Mouse (Mus musculus) gastrocnemius, adult 8-10 months (tissue): ENCODE measurements around the gene Pclo. TPM values are rescaled to one million over a fixed set of nuclear protein-coding genes. Genes with fewer than 3 reads are reported as not detected.
"Not testable (repeated sequence)": the region's sequence is repeated elsewhere in the genome, so short reads cannot be mapped to it uniquely, and the experiment has no call there.

Experiments used
- DNase-seq, 2 experiments: peaks; one replicate each; pipeline ENCODE4 v3.0.0; 2022; ENCODE audit warnings: low spot score in 2 of 2
- total RNA-seq, 4 experiments: library from RNA; stranded (reverse); gene quantifications; 2 replicates each; pipeline ENCODE4 v1.2.4; 2022

The Pclo gene
- total RNA-seq, 4 experiments from 2014 or later, result 0.16 to 0.27 (median 0.19) TPM

DNA sequence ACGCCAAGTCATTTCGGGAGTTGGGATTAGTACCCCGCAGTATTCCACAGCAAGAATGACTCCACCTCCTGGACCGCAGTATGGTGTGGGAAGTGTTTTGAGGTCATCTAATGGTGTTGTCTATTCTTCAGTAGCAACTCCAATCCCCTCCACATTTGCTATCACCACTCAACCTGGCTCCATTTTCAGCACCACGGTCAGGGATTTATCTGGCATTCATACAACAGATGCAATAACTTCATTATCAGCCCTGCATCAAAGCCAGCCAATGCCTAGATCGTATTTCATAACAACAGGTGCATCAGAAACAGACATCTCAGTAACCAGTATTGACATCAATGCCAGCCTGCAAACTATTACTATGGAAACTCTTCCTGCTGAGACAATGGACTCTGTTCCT lies 165.7 kb downstream of the Pclo start:
- DNase-seq, result no peak

DNA sequence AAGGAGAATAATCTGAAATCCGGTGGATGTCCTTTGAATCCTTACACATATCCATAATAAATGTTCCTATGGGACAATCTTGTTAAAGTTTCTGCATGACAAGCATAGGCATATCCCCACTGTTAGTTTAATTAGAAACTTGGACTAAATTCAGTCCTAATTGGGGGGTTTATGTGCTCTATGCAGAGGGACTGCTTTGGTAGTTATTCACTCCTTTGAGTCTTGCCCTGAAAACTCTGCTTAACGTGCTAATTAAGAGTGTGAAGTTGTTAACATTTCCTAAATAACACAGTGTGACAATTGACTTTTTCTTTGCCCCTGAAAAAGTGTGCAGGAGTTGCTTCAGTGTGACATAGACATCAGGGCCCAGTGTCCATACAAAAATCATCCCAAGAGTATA lies 177.3 kb downstream of the Pclo start:
- DNase-seq, result no peak

DNA sequence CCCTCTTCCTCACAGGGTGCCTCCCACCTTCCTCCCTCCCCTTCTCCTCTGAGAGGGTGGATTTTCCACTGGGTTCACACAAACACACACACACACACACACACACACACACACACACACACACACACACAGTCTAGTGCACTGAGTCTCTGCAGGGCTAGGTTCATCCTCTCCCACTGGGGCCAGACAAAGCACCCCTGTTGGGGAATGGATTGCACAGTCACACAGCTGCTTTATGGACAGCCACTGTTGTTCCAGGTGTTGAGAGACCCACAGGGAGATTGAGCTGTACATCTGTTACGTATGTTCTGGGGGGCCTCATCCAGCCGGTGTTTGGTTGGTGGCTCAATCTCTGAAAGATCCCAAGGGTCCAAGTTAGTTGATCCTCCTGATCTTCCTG lies 182.0 kb downstream of the Pclo start:
- no peak for DNase-seq

DNA sequence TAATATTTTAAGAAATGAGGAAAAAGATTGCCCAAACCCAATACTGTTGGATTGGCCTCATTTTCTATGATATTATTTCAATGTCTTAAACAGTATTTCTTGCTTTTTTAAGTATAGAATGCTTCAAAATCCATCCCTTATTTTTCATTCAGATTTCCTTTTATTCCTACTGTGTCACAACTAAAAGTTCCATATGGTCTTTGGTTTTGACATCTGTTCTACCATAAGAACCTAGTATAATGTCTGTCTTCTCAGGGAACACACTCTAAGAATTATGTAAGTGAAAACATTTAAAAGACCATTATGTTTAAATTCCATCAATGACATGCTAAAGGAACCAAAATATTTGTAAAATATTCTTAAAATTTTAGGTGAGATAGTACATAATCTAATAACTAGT lies 186.2 kb downstream of the Pclo start:
- DNase-seq, result no peak

DNA sequence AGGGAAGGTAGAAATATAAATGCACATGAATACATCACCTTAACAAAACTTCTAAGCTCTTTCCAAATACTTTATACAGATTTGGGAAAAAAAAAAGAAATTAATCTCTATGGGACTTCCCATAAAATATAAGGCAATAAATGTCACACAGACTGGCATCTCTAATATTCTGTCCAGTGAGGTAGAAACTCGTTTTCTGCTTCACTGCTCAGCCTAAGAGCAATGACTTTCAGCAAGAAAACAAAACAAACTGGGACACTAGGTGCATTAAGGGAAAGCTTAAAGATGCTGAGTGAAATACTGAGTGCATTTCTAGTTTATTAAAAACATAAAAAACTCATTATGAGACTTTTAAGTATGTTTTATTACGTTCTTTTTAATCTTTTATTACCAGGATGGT lies 190.7 kb downstream of the Pclo start:
- DNase-seq, result no peak

DNA sequence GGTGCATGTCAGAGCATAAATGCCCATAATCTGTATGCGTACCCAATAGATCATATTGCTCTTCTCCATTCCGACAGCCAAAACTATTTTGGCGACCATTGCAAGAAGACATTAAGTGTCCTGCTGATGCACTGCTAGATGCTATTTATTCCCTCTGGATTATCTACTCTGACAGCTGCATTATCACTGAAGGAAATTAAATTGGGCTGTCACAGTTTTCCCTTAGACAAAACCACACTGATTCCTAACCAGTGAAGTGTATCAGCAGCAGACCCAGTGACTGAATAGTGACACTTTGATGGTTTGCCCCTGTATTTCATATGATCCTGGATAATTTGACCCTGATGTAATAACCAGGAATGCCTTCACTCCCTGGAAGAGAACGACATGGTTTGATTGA lies 192.6 kb downstream of the Pclo start:
- no peak for DNase-seq

DNA sequence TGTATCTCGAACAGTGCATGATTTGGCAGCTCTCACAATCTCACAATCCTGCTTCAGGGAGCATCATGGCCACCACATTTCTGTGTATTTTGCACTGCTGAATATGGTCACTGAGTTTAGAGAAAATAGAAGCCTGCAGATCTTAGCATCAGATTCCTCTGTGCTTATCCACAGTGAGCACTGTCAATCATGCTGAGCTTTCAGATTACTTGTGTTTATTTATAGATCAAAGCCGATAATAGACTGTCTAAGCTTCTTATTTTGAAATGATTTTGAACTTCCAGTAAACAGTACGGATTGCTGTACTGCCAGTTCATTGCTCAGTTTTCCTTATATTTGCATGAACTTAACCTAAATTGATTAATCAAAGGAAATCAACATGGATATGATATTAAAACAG lies 208.9 kb downstream of the Pclo start:
- no peak for DNase-seq

DNA sequence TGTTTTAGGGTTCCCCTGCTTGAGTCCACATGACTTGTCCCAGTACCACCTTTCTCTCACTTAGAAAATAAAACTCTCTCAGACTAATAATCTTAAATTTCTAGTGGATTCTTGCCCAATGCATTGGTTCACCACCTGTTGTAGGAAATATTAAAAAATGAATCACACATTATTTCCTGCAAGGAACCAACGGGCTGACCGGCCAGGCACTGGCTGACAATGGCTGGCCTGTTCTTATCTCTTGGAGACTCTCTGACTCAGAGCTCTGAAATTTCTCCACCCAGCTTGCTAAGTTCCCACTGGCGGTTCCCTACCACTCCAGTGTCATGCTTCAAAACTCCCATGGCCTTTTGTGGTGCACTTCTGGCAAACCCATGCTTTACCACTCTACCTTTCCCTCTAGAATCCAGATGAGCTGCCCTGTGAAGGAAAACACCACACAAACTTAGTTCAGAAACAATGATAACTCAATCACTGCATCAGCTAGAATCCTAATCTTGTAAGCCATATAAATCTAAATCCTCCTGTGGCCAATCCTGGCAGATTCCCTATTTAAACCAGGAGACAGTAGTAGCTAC lies 214.0 kb downstream of the Pclo start:
- DNase-seq, result no peak

DNA sequence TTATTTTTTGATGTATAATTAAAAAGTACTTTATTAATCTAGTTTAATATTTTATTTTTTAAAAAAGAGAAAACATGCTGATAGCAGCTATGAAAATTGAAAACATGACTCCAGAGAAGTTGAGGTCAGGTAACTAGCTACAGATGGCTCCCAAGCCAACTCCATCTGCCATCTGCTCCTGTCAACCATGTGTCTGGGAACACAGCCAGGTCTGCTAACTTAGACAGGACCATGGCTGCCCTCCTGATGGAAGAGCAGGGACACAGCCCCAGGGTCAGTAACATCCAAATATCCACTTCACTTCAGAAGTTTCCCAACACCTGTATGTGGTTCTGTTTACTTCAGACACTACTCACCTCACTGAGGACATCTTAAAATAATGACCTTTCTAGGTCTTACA lies 236.2 kb downstream of the Pclo start:
- peak in 1 of 2 experiments; percentile 28 for DNase-seq

DNA sequence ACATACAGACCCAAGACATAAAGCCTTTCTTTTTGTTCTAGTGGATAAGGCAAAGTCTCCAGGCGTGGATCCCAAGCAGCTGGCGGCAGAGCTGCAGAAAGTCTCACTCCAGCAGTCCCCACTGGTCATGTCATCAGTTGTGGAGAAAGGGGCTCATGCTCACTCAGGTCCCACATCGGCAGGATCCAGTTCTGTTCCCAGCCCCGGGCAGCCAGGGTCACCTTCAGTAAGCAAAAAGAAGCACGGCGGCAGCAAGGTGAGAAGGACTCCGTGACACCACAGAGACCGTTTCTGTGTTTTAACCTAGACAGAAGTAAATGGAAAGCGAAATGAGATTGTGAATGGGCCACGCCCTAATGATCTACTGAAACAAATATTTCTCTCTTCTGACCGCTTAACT lies 252.0 kb downstream of the Pclo start:
- no peak for DNase-seq

DNA sequence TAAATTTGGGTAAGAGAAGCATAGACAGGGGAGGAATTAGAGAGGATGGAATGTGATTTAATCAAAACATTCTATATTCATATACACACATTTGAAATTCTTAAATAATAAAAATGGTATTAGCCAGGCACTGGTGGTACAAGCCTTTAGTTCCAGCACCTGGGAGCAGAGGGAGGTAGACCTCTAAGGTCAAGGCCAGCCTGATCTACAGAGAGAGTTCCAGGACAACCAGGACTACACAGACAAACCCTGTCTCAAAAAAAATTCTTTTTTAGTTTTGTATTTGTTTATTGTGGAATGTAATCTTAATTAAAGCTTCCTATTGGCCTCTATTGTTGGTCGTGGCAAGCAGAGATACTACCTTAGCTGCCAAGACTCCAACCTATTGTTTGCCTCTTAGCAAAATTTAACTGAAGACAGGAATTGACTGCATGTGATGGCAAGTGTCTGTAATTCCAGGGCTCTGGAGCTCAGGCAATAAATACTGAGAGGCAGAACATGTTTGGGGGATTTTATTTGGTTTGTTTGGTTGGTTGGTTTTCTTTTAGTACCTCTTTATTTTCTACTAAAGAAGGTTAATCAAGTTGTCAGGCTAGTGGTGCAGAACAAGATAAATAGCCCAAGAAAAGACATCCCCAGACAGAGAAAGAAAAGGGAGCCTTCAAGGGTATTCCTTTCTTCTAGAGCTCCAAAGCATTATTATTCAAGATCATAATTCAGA lies 267.8 kb downstream of the Pclo start:
- no peak for DNase-seq

DNA sequence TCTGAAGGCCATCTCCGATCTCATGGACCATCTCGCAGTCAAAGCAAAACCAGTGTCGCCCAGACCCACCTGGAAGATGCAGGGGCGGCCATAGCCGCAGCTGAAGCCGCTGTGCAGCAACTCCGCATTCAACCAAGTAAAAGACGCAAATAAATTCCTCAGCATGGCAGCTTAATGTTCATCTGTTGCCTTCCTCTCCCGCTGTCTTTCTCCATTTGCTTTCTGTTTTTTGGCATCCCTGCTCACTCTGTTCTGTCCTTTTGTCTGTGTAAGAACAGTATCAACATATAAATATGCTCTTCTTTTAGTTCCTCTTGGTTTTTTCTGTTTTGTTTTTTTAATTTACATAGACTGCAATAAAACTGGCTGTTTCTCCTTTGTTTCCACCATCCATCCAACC lies 279.2 kb downstream of the Pclo start:
- DNase-seq, result no peak

DNA sequence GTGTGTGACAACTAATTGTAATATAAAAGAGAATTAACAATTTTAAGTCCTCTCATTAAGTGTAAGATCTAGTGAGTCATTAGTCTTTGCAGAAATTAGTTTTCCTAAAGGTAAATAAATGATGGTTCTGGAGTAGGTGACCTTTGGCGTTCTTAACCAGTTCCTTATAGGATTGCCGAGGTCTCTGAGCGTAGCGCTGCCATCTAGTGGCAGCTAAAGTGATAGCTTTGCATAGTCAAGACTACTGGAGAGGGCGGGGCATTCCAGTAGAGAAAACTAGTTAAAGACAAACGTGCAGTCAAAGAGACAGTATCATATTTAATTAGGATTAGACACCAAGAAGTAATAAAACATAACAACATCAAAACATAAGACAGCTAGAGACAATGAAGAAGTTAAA lies 292.4 kb downstream of the Pclo start:
- no peak for DNase-seq

DNA sequence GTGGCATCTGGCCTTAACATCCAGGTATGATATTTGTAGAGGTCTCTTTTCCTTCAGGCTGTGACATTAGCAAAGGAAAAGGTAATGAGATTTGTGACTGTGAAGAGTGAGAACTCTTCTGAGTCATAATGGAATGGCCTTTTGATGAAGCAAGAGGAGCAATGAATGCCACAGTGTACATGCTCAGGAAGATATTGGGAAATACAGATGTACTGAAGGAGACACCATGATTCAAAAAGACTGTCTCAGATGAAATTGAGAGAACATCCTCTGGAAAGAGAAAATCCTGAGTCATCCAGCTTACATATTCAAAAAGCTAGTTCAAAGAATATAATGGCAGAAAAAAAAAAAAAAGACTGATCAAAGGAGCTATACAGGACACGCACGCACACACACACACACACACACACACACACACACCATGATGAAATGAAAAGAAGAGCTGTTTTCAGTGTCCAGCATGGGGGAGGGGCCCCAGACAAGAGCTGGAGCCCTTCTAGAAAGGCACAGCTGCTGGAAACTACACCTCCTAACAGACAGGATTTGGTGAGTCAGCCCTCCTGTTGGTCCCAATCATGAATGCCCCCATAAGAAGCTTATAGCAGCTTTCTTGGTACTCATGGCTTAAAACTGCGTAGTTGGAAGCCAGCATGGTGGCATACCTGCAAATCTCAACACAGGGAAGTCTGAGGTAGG lies 318.6 kb downstream of the Pclo start:
- no peak for DNase-seq

DNA sequence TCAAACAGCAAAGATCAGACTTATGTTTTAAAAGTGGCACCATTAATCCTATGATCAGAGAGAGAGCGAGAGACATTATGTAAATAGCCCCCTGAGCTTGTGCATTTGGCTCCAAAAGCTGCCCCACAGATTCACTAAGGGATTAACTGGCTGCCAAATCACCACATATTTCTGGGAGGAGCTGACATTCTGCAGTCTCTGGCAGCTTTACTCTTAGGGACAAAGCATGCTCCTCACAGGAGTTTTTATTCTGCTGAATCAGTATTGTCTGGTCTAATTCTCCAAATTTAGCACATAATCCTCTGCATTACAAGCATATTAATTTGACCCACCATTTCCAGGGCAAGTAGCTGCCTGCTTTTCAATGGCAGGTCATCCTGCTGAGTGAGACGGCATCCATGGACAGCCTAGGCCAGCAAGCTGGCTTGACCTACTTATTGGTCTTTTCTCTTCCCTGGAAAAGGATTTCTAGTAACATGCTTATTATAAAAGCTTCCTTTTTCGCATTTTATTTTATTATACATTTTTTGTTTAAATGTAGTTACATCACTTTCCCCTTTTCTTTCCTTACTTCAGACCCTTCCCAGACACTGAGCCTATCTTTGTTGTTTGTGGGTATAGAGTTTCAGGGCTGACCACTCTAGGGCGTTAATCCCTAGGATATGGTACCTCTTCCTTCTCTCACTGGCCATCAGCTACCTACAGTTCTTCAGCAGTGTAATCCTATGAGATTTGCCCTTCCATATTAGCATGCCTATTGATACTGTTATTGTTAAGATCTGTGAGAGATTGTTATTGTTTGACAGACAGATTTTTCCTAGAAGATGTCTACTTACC lies 319.7 kb downstream of the Pclo start:
- DNase-seq, result no peak

DNA sequence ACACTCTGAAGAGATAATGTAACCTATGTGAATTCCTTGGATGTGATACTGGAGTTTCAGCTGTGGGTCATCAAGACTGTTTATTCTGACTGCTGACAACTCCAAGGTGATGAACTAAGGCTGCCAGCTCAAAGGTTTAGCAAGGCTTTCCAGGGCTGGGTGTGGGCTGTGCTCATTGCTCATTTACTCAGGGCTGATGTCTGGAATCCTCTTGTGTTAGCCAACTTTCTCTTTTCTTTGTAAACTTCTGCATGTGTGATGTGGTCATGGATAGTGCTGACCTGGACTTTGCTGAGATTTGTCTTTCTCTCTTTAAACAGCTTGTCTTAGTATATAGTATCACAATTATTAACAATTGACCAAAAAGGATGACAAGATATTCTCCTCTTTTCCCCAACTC lies 338.9 kb downstream of the Pclo start:
- DNase-seq, result no peak

DNA sequence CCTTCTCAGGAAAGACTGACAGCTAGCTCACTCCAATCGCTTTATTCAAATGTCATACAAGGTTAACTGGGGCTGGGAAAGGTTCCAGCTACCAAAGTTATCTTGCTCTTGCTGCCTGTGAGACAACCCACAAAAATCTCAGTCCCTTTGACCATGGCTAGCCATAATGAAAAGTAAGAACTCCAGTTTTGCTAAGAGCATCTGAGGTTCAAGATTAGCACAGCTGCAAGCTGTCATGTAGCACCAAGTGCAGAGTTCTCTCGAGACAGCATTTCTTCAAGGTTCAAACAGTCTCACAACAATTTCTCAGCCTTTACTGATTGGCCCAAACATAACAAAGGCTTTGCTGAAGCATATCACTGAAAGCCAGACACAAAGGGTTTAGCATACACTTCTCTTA lies 370.6 kb downstream of the Pclo start:
- DNase-seq, result not testable (repeated sequence)

DNA sequence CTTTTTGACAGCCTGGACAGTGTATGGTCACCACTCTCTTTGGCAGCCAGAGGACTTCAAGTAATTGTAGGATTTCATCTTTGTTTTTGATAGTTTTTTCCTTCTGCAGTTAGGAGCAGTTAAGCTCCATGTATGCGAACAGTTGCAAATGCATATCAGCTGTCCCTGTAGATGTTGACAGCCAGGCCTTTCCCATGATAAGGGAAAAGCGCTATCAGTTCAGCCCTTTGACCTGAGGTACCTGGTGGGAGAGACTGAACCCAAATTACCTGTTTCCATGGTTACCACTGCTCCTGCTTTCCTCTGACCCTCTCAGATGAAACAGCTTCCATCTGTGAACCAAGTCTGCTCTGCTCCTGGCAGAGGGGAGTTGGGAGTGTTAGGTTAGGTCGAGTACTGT lies 377.5 kb downstream of the Pclo start:
- no peak for DNase-seq

DNA sequence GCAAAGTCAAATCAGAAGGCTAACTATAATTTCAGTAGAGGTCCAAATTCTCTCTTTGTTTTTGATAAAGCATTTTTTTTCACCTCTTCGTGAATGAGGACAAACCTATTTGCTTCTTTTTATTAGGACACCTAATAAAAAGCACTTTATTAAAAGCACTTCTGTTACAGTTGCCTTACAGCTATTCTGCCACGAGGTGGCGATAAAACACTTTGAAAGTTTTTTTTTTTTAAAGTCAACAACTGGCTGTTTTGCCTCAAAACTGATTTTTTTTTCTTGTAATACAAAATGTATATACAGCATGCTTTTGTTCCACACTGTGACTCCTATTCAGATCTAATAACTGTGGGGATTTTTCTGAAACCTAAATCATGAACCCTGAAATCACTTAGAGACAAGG lies 388.8 kb downstream of the Pclo start:
- DNase-seq, result not testable (repeated sequence)
